Mouse (Mus musculus): ENCODE measurements around the gene Pex19. TPM values are rescaled to one million over a fixed set of nuclear protein-coding genes. Genes with fewer than 3 reads are reported as not detected.

Gene Pex19
- polyA plus RNA-seq, 1 experiment from 2014 or later = 162 TPM

DNA sequence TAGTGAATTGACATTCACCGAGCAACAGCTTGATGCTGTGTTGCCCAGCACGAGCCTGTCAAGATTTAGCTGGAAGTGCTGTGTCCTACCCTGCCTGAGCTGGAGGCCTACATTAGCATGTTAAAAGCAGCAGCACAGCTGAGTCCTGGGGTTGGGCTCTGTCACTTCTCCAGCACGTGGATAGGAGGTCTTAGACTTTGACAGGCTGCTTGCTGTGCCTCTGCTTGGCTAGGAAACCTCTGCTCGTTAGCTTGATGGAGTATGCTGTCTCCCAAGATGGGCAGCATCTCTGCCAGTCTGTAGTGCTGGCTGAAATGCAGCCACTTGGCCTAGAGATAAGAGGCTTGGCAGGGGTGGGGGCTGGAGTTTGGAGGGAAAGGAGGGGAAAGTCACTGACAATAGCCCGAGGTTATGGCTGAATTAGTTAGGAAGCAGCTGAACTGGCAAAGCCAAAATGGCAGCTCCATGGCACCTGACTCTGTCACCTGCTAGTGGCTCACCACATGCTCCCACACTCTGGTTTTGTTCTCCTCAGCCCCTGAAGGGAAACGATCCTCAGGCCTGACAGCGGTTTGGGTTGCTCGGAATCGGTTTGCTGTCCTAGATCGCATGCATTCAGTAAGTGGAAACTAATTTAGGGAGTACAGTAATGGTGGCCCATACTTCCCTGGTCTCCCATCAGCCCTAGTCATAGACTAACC, 18.6 kb upstream of the Pex19 start:
- Histone ChIP-seq H3K9ac (replicated peaks) (no peak overlapping the region), H3K4me3 (replicated peaks) (no peak overlapping the region), H3K9me3 (replicated peaks) (no peaks in the 10 kb centered on the region), H3K27me3 (replicated peaks) (no peaks in the 10 kb centered on the region), H3K27ac (replicated peaks) (no peak overlapping the region), H3K4me2 (no peak overlapping the region), H3K36me3 (peaks cover 94% of the 10 kb centered on the region), H3K4me1 (no peaks in the 10 kb centered on the region)
- WGBS = 56% methylated on average over 10 of the region's 10 CpGs
- peak; percentile 85 for ATAC-seq (ENCODE audit: low FRiP score)

DNA sequence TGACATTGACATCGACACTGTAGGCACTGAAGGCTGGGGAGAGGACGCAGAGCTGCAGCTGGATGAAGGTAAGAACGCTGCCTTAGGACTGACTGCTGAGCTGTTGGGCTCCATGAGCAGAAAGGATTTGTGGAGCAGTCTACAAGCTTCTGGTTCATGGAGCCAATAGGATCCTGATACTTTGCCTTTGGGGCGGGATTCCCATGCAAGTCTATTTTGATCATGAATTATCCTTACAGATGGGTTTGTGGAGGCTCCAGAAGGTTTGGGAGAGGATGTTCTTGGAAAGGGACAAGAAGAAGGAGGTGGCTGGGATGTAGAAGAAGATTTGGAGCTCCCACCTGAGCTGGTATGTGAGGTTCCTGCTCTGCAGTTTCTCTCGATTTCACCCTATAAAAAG, 9.6 kb upstream of the Pex19 start:
- Histone ChIP-seq H3K9me3 (replicated peaks) (no peaks in the 10 kb centered on the region), H3K4me3 (replicated peaks) (no peak overlapping the region), H3K4me1 (no peaks in the 10 kb centered on the region), H3K27me3 (replicated peaks) (no peaks in the 10 kb centered on the region), H3K9ac (replicated peaks) (no peak overlapping the region), H3K27ac (replicated peaks) (no peak overlapping the region), H3K36me3 (peaks cover 97% of the 10 kb centered on the region), H3K4me2 (no peak overlapping the region)
- WGBS = 95% methylated on average over 5 of the region's 5 CpGs
- ATAC-seq (ENCODE audit: low FRiP score) = no peak

DNA sequence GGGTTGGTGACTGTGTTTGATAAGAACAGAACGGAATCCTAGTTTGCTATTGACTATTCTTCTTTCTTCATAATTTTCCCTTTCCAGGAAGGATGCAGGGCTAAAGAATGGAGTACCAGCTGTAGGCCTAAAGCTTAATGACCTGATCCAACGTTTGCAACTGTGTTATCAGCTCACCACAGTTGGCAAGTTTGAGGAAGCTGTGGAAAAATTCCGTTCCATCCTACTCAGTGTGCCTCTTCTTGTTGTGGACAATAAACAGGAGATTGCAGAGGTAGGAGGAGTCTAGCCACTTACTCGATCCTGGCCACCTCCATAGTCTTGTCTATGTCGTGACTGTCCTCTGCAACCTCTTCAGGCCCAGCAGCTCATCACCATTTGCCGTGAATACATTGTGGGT, 7.5 kb upstream of the Pex19 start:
- Histone ChIP-seq H3K4me2 (no peak overlapping the region), H3K27me3 (replicated peaks) (no peaks in the 10 kb centered on the region), H3K36me3 (peaks cover 96% of the 10 kb centered on the region), H3K27ac (replicated peaks) (no peak overlapping the region), H3K4me1 (no peaks in the 10 kb centered on the region), H3K9me3 (replicated peaks) (no peaks in the 10 kb centered on the region), H3K9ac (replicated peaks) (no peak overlapping the region), H3K4me3 (replicated peaks) (no peak overlapping the region)
- WGBS = 83% methylated on average over 6 of the region's 6 CpGs
- no peak for ATAC-seq (ENCODE audit: low FRiP score)

DNA sequence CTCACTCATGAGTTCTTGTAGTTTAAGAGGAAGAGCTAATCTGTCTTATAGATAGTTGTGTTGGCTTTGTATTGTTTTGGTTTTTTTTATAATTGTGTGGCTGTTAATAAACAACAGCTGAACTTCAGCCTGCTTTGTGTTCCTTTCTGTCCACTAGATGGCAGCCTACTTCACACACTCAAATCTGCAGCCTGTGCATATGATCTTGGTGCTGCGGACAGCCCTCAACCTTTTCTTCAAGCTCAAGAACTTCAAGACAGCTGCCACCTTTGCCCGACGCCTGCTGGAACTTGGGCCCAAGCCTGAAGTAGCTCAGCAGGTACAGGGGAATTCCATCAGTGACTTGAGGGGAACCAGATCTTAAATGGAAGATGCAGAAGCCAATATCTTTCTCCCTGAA, 6.8 kb upstream of the Pex19 start:
- Histone ChIP-seq H3K27me3 (replicated peaks) (no peaks in the 10 kb centered on the region), H3K4me1 (no peaks in the 10 kb centered on the region), H3K9ac (replicated peaks) (no peak overlapping the region), H3K4me2 (no peak overlapping the region), H3K36me3 (peaks cover 89% of the 10 kb centered on the region), H3K4me3 (replicated peaks) (no peak overlapping the region), H3K27ac (replicated peaks) (no peak overlapping the region), H3K9me3 (replicated peaks) (no peaks in the 10 kb centered on the region)
- no peak; the same call in 1 of the 2 replicates for ATAC-seq (ENCODE audit: low FRiP score)
- WGBS = 53% methylated on average over 3 of the region's 3 CpGs

DNA sequence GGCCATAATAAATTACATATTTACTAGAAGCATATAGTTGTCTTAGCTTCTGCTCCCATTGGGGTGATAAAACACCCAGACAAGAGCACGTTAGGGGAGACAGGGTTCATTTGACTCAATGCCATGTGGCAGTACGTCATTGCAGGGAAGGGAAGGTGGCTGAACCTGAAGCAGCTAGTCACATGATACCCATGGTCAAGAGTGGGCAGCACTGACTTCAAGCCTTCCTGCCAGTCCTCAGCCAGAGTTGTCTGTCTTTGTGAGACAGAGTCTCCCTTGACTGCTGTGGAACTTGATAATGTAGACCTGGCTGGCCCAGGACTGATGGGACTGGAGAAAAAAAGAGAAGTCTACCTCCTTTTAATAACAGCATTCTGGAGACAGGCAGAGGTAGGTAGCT, 3.9 kb upstream of the Pex19 start:
- Histone ChIP-seq H3K4me3 (replicated peaks) (no peak overlapping the region), H3K9me3 (replicated peaks) (no peaks in the 10 kb centered on the region), H3K4me1 (peaks cover 11% of the 10 kb centered on the region), H3K4me2 (no peak overlapping the region), H3K36me3 (peaks cover 60% of the 10 kb centered on the region), H3K27ac (replicated peaks) (no peak overlapping the region), H3K27me3 (replicated peaks) (no peaks in the 10 kb centered on the region), H3K9ac (replicated peaks) (no peak overlapping the region)
- ATAC-seq (ENCODE audit: low FRiP score) = no peak
- WGBS = 80% methylated on average over 2 of the region's 2 CpGs

DNA sequence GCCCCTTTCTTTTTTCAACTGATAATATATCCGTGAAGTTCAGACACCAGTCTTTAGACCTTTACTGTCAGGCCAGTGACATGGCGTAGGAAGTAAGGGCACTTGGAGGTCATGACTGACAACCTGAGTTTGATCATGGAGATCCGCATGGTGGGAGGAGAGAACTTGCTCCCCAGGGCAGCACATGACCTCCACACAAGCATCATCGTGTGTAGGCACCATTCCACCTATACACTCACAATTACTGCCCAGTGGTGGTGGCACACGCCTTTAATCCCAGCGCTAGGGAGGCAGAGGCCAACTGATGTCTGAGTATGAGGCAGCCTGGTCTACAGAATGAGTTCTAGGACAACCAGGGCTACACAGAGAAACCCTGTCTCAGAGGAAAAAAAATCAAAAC, 2.0 kb upstream of the Pex19 start:
- Histone ChIP-seq H3K27me3 (replicated peaks) (no peaks in the 10 kb centered on the region), H3K4me2 (no peak overlapping the region), H3K9me3 (replicated peaks) (no peaks in the 10 kb centered on the region), H3K4me1 (peaks cover 15% of the 10 kb centered on the region), H3K36me3 (peaks cover 49% of the 10 kb centered on the region), H3K4me3 (replicated peaks) (no peak overlapping the region), H3K9ac (replicated peaks) (no peak overlapping the region), H3K27ac (replicated peaks) (no peak overlapping the region)
- WGBS = 89% methylated on average over 6 of the region's 6 CpGs
- ATAC-seq (ENCODE audit: low FRiP score) = no peak

DNA sequence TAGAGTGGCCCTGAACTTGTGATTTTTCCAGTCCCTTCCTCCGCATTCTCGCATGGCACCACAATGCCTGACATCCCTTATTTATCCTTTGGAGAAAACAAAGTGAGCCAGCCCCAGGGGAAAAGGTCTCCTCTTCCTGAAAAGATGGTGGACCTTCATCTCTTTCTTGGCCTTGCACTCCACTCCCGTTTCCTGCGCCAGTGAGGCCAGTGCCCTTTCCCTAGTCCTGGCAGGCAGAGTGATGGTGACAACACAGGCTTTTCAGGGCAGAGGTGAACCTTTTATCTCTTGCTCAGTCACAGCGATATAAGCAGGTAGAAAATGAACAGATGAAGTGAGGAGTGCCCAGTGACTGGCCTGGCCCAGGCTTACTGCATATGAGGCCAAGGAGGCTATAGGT, 932 bp downstream of the Pex19 start:
- Histone ChIP-seq H3K4me1 (peaks cover 15% of the 10 kb centered on the region), H3K27me3 (replicated peaks) (no peaks in the 10 kb centered on the region), H3K9ac (replicated peaks) (peak overlapping the region; percentile 82), H3K27ac (replicated peaks) (no peak overlapping the region), H3K9me3 (replicated peaks) (no peaks in the 10 kb centered on the region), H3K36me3 (peaks cover 47% of the 10 kb centered on the region), H3K4me3 (replicated peaks) (peak overlapping the region; percentile 86), H3K4me2 (peak overlapping the region; percentile 86)
- ATAC-seq (ENCODE audit: low FRiP score) = no peak
- WGBS = 50% methylated on average over 5 of the region's 5 CpGs

DNA sequence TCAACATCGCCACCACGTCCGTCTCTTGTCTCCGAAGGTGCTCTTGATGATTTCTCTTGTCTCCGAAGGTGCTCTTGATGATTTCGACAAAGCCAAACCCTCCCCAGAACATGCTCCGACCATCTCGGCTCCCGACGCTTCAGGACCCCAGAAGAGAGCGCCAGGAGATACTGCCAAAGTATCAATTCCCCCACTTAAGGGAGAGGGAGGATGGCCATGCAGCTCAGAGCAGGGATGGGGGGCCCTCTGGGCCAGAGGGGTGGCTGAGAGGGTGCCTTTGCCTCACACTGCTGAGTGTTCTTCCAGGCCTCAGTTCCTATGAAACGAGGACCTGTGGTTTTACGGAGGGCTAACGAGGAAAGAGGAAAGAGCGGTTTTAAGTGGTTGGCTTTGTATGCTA, 2.0 kb downstream of the Pex19 start:
- Histone ChIP-seq H3K4me3 (replicated peaks) (no peak overlapping the region), H3K9ac (replicated peaks) (no peak overlapping the region), H3K27me3 (replicated peaks) (no peaks in the 10 kb centered on the region), H3K9me3 (replicated peaks) (no peaks in the 10 kb centered on the region), H3K4me2 (no peak overlapping the region), H3K4me1 (peaks cover 15% of the 10 kb centered on the region), H3K36me3 (peaks cover 46% of the 10 kb centered on the region), H3K27ac (replicated peaks) (no peak overlapping the region)
- WGBS = 92% methylated on average over 15 of the region's 15 CpGs
- no peak for ATAC-seq (ENCODE audit: low FRiP score)

DNA sequence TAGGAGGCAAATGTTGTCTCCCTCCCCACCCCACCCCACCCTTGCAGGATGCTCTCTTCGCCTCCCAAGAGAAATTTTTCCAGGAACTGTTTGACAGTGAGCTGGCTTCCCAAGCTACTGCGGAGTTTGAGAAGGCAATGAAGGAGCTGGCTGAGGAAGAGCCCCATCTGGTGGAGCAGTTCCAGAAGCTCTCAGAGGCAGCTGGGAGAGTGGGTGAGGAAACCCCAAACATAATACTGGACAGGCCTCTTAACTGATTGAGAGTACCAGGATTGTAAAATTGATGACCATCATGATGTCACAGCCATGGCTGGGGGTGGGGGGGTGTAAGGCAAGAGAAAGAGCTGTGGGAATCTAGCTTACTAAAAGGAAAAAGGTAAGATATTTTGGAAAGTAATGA, 2.6 kb downstream of the Pex19 start:
- no peak overlapping the region for H3K27ac ChIP-seq (replicated peaks)
- WGBS = 68% methylated on average over 2 of the region's 2 CpGs
- no peak overlapping the region for H3K4me3 ChIP-seq (replicated peaks)
- ATAC-seq (ENCODE audit: low FRiP score) = no peak
- H3K4me2 ChIP-seq = no peak overlapping the region
- H3K4me1 ChIP-seq = peaks cover 15% of the 10 kb centered on the region
- H3K27me3 ChIP-seq (replicated peaks) = no peaks in the 10 kb centered on the region
- H3K36me3 ChIP-seq = peaks cover 49% of the 10 kb centered on the region
- no peaks in the 10 kb centered on the region for H3K9me3 ChIP-seq (replicated peaks)
- no peak overlapping the region for H3K9ac ChIP-seq (replicated peaks)

DNA sequence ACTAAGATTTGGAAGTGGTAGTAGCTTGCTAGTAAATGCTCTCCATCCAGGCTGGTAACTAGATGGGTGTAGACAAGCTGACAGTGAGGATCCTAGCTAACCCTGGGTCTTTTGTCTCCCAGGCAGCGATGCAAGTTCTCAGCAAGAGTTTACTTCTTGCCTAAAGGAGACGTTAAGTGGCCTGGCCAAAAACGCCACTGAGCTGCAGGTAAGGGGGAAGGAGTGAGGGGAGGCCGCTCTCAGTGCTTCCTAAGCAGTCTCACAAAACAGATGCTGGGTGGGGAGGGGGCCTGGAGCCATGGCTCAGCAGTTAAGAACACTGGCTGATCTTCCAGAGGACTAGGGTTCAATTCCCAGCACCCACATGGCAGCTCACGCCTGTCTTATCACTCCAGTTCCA, 3.2 kb downstream of the Pex19 start:
- H3K9ac ChIP-seq (replicated peaks) = no peak overlapping the region
- peaks cover 15% of the 10 kb centered on the region for H3K4me1 ChIP-seq
- H3K4me2 ChIP-seq = no peak overlapping the region
- ATAC-seq (ENCODE audit: low FRiP score) = no peak
- 97% methylated on average over 5 of the region's 5 CpGs for WGBS
- H3K4me3 ChIP-seq (replicated peaks) = no peak overlapping the region
- H3K36me3 ChIP-seq = peaks cover 56% of the 10 kb centered on the region
- no peaks in the 10 kb centered on the region for H3K27me3 ChIP-seq (replicated peaks)
- no peaks in the 10 kb centered on the region for H3K9me3 ChIP-seq (replicated peaks)
- H3K27ac ChIP-seq (replicated peaks) = no peak overlapping the region

DNA sequence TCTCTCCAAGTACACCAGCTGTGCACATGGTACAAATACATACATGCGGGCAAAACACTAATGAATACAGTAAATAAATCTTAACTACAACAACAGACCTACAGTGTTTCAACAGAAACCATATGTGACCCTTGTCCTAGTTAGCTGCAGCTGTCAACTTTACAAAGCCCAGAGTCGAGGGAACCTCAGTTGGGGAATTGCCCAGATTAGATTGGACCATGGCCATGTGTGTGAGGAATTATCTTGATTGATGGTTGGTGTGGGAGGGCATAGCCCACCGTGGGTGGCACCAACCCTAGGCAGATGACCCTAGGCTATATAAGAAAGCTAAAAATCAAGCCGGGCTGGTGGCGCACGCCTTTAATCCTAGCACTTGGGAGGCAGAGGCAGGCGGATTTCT, 5.8 kb downstream of the Pex19 start:
- WGBS = 85% methylated on average over 7 of the region's 7 CpGs
- H3K4me2 ChIP-seq = no peak overlapping the region
- H3K36me3 ChIP-seq = peaks cover 71% of the 10 kb centered on the region
- peaks cover 7% of the 10 kb centered on the region for H3K4me1 ChIP-seq
- ATAC-seq (ENCODE audit: low FRiP score) = no peak
- H3K27me3 ChIP-seq (replicated peaks) = no peaks in the 10 kb centered on the region
- no peaks in the 10 kb centered on the region for H3K9me3 ChIP-seq (replicated peaks)
- H3K27ac ChIP-seq (replicated peaks) = no peak overlapping the region
- no peak overlapping the region for H3K9ac ChIP-seq (replicated peaks)
- H3K4me3 ChIP-seq (replicated peaks) = no peak overlapping the region

DNA sequence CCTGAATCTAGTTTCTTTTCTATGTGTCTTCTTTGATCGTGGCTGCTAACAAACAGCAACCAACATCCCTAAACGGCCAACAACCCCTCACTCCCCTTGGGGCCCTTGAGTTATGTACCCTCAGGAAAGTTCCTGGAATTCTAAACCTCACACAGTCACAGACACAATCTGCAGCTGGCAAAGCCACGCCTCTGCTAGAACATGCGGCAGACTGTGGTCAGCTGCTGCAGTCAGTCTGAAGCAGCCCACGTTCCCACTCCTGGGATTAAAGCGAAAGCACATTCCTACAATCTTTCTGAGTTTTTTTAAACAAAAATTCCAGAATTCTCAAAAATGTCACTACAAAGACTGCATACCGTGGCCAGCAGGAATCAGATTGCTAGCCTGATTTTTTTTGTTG, 7.0 kb downstream of the Pex19 start:
- no peaks in the 10 kb centered on the region for H3K9me3 ChIP-seq (replicated peaks)
- H3K36me3 ChIP-seq = peaks cover 70% of the 10 kb centered on the region
- ATAC-seq (ENCODE audit: low FRiP score) = no peak
- H3K27ac ChIP-seq (replicated peaks) = no peak overlapping the region
- no peak overlapping the region for H3K9ac ChIP-seq (replicated peaks)
- no peak overlapping the region for H3K4me3 ChIP-seq (replicated peaks)
- H3K4me1 ChIP-seq = no peaks in the 10 kb centered on the region
- H3K4me2 ChIP-seq = no peak overlapping the region
- no peaks in the 10 kb centered on the region for H3K27me3 ChIP-seq (replicated peaks)
- 88% methylated on average over 7 of the region's 7 CpGs for WGBS

DNA sequence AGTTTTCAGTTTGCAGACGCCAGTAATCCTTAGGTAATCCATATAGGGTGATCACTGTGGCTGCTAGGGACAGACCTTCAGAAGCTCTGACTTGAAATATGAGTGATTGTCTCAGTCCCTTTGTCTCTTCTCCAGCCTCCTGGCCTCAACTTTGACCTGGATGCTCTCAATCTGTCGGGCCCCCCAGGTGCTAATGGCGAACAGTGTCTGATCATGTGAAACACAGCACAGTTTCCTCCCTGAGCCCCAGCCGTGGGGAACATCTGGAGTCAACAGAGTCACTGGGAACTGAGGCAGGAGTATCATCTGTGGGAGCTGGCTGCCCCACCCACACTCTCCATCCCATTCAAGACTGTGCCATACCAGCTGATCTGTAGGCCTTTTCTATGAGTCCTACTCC, 7.5 kb downstream of the Pex19 start:
- Histone ChIP-seq H3K4me1 (no peaks in the 10 kb centered on the region), H3K4me3 (replicated peaks) (no peak overlapping the region), H3K27ac (replicated peaks) (no peak overlapping the region), H3K36me3 (peaks cover 68% of the 10 kb centered on the region), H3K9me3 (replicated peaks) (no peaks in the 10 kb centered on the region), H3K4me2 (no peak overlapping the region), H3K27me3 (replicated peaks) (no peaks in the 10 kb centered on the region), H3K9ac (replicated peaks) (no peak overlapping the region)
- WGBS = 90% methylated on average over 4 of the region's 4 CpGs
- no peak for ATAC-seq (ENCODE audit: low FRiP score)
